Mouse (Mus musculus): ENCODE measurements around the gene Mgst2. TPM values are rescaled to one million over a fixed set of nuclear protein-coding genes. Genes with fewer than 3 reads are reported as not detected.

Mgst2 gene
- polyA plus RNA-seq, 1 experiment = 0.34 TPM

GRCm38 (mm10) chr3:51717909-51718308 lies 57.7 kb downstream of the Mgst2 start:
- Histone ChIP-seq H3K27ac (ENCODE audit: insufficient read depth, low read length) (no peak overlapping the region), H3K27me3 (ENCODE audit: control insufficient read depth, insufficient read depth, low read length) (no peaks in the 10 kb centered on the region), H3K4me3 (replicated peaks; ENCODE audit: insufficient read depth, low read depth, low read length) (no peak overlapping the region), H3K4me1 (ENCODE audit: control insufficient read depth, insufficient read depth, low read length) (peaks cover 10% of the 10 kb centered on the region)
- TF ChIP-seq CTCF (IDR thresholded peaks at IDR 0.05; ENCODE audit: borderline replicate concordance, insufficient read depth, low read depth, low read length) = no peak
- no peak for TF ChIP-seq POLR2A (IDR thresholded peaks at IDR 0.05; ENCODE audit: borderline replicate concordance, insufficient read depth, low read length)
- WGBS = 52% methylated on average over 4 of the region's 4 CpGs
- no peak for DNase-seq

GRCm38 (mm10) chr3:51719373-51719772 lies 59.2 kb downstream of the Mgst2 start:
- no peak for DNase-seq
- no peak overlapping the region for H3K4me3 ChIP-seq (replicated peaks; ENCODE audit: insufficient read depth, low read depth, low read length)
- H3K27ac ChIP-seq (ENCODE audit: insufficient read depth, low read length) = no peak overlapping the region
- WGBS = 80% methylated on average over 3 of the region's 3 CpGs
- H3K4me1 ChIP-seq (ENCODE audit: control insufficient read depth, insufficient read depth, low read length) = peaks cover 10% of the 10 kb centered on the region
- H3K27me3 ChIP-seq (ENCODE audit: control insufficient read depth, insufficient read depth, low read length) = no peaks in the 10 kb centered on the region
- TF ChIP-seq POLR2A (IDR thresholded peaks at IDR 0.05; ENCODE audit: borderline replicate concordance, insufficient read depth, low read length) (no peak), CTCF (IDR thresholded peaks at IDR 0.05; ENCODE audit: borderline replicate concordance, insufficient read depth, low read depth, low read length) (no peak)

DNA sequence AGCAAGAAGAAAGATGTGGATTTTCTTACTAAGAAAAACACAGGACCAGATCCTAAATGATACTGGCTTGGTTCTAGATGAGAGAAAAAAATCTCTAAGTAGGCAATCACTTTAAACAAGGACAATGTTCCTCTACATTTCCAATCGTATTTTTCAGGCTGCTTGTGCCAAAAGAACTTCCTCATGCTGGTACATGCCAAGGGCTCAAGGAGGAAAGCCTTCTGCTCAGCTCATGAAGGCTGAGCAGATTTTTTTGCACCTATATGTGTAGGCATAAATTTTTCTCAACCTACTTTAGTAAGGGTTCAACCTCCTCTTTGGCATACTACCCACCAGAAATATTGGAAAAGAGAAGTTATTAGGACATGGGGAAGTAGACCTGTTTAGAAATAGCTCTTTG lies 59.8 kb downstream of the Mgst2 start:
- H3K27me3 ChIP-seq (ENCODE audit: control insufficient read depth, insufficient read depth, low read length) = no peaks in the 10 kb centered on the region
- no peak overlapping the region for H3K27ac ChIP-seq (ENCODE audit: insufficient read depth, low read length)
- no peak for TF ChIP-seq CTCF (IDR thresholded peaks at IDR 0.05; ENCODE audit: borderline replicate concordance, insufficient read depth, low read depth, low read length)
- H3K4me3 ChIP-seq (replicated peaks; ENCODE audit: insufficient read depth, low read depth, low read length) = no peak overlapping the region
- H3K4me1 ChIP-seq (ENCODE audit: control insufficient read depth, insufficient read depth, low read length) = peaks cover 10% of the 10 kb centered on the region
- no peak for DNase-seq
- WGBS = 11% methylated on average over 1 of the region's 1 CpGs

DNA sequence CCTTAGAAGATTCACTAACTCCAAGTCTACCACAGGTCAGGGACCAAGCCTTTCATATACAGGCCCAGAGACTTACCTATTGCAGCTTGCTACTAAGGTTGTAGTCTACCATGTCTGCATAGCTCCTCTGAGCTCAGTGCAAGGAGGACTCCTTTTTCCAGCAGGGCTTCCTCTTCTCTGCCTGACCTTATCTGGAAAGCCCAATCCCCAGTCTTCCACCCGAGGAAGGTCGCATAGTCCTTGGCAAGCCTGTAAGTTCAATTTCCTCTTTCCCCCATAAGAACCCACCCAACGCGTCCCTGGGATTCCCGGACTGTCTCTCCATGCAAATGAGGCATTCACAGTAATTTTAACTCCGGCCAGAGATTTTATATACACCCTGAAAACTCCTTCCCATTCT lies 66.1 kb downstream of the Mgst2 start:
- WGBS = 94% methylated on average over 6 of the region's 6 CpGs
- no peak overlapping the region for H3K27ac ChIP-seq (ENCODE audit: insufficient read depth, low read length)
- DNase-seq = no peak
- H3K4me1 ChIP-seq (ENCODE audit: control insufficient read depth, insufficient read depth, low read length) = peaks cover 26% of the 10 kb centered on the region
- no peak overlapping the region for H3K4me3 ChIP-seq (replicated peaks; ENCODE audit: insufficient read depth, low read depth, low read length)
- no peaks in the 10 kb centered on the region for H3K27me3 ChIP-seq (ENCODE audit: control insufficient read depth, insufficient read depth, low read length)
- TF ChIP-seq CTCF (IDR thresholded peaks at IDR 0.05; ENCODE audit: borderline replicate concordance, insufficient read depth, low read depth, low read length) (no peak), POLR2A (IDR thresholded peaks at IDR 0.05; ENCODE audit: borderline replicate concordance, insufficient read depth, low read length) (no peak)

DNA sequence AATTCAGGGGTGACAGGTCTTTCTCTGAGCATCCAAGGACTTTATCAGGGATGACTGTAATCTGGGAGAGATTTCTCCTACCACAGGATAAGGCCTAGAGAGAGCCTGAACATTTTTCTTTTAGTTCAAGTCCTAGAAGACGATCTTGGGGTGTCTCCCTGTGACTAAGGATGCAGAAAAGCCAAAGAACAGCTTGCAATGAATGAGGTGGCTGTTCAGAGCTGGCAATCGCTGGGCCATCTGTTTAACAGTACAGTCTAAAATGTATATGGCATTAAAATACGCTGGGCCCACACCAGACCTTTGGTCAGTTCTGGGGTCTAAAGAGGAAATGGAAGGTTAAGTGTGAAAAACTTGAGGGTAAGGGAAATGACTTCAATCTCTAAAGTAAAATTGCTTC lies 67.3 kb downstream of the Mgst2 start:
- Histone ChIP-seq H3K27me3 (ENCODE audit: control insufficient read depth, insufficient read depth, low read length) (no peaks in the 10 kb centered on the region), H3K4me1 (ENCODE audit: control insufficient read depth, insufficient read depth, low read length) (peaks cover 26% of the 10 kb centered on the region), H3K27ac (ENCODE audit: insufficient read depth, low read length) (peak overlapping the region; percentile 92; the same call in 1 of the 2 replicates), H3K4me3 (replicated peaks; ENCODE audit: insufficient read depth, low read depth, low read length) (no peak overlapping the region)
- peak in 1 of 2 experiments; percentile 60 for DNase-seq
- WGBS = 19% methylated on average over 3 of the region's 3 CpGs
- no peak for TF ChIP-seq POLR2A (IDR thresholded peaks at IDR 0.05; ENCODE audit: borderline replicate concordance, insufficient read depth, low read length)
- no peak for TF ChIP-seq CTCF (IDR thresholded peaks at IDR 0.05; ENCODE audit: borderline replicate concordance, insufficient read depth, low read depth, low read length)

DNA sequence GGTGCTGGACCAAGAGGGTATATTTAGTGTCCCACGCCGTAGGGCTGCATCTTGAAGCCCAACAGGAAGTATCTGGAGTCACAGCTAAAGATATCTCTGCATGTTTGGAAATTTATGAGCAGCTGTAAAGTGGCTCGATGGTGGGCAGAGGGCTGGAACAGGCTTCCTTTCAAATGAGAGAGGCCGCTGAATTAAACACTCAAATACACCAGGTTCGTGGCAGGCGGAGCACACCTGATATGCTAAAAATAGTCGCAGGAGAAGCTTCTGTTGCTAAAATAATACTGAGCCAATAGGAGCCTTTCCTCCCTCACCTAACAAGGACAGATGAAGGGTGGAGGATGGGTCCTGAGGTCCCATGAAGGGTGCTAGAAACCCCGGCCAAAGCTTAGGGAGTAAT lies 67.8 kb downstream of the Mgst2 start:
- peaks cover 26% of the 10 kb centered on the region for H3K4me1 ChIP-seq (ENCODE audit: control insufficient read depth, insufficient read depth, low read length)
- no peaks in the 10 kb centered on the region for H3K27me3 ChIP-seq (ENCODE audit: control insufficient read depth, insufficient read depth, low read length)
- peak; percentile 54 to 65 for DNase-seq
- peak overlapping the region; percentile 13 for H3K4me3 ChIP-seq (replicated peaks; ENCODE audit: insufficient read depth, low read depth, low read length)
- peak overlapping the region; percentile 92; the same call in 1 of the 2 replicates for H3K27ac ChIP-seq (ENCODE audit: insufficient read depth, low read length)
- TF ChIP-seq POLR2A (IDR thresholded peaks at IDR 0.05; ENCODE audit: borderline replicate concordance, insufficient read depth, low read length) = no peak
- TF ChIP-seq CTCF (IDR thresholded peaks at IDR 0.05; ENCODE audit: borderline replicate concordance, insufficient read depth, low read depth, low read length) = no peak
- WGBS = 24% methylated on average over 8 of the region's 8 CpGs

DNA sequence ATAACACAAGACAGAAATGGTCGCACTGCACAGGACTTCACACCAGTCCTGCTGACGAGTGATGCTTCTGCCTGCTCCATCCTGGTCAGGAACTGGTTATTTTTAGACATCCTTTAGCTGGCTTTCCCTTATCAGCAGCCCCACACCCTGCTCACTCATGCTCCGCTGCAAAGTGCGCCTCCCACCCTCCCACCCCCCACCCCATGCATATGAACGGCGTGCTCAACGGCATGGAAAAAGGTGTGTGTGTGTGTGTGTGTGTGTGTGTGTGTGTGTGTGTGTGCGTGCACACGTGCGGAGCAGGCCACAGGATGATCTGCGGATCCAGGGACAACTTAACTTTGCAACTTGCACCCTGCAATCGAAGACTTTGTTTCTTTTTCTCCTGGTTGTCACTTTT lies 68.3 kb downstream of the Mgst2 start:
- WGBS = 66% methylated on average over 12 of the region's 12 CpGs
- H3K4me1 ChIP-seq (ENCODE audit: control insufficient read depth, insufficient read depth, low read length) = peaks cover 26% of the 10 kb centered on the region
- DNase-seq = no peak
- H3K27ac ChIP-seq (ENCODE audit: insufficient read depth, low read length) = no peak overlapping the region
- no peak for TF ChIP-seq POLR2A (IDR thresholded peaks at IDR 0.05; ENCODE audit: borderline replicate concordance, insufficient read depth, low read length)
- TF ChIP-seq CTCF (IDR thresholded peaks at IDR 0.05; ENCODE audit: borderline replicate concordance, insufficient read depth, low read depth, low read length) = no peak
- no peaks in the 10 kb centered on the region for H3K27me3 ChIP-seq (ENCODE audit: control insufficient read depth, insufficient read depth, low read length)
- no peak overlapping the region for H3K4me3 ChIP-seq (replicated peaks; ENCODE audit: insufficient read depth, low read depth, low read length)

- no peaks in the 10 kb centered on the region for H3K27me3 ChIP-seq (ENCODE audit: control insufficient read depth, insufficient read depth, low read length)
- DNase-seq = no peak
- H3K4me1 ChIP-seq (ENCODE audit: control insufficient read depth, insufficient read depth, low read length) = peaks cover 26% of the 10 kb centered on the region
- WGBS = 73% methylated on average over 14 of the region's 14 CpGs
- no peak overlapping the region for H3K4me3 ChIP-seq (replicated peaks; ENCODE audit: insufficient read depth, low read depth, low read length)
- TF ChIP-seq CTCF (IDR thresholded peaks at IDR 0.05; ENCODE audit: borderline replicate concordance, insufficient read depth, low read depth, low read length) (no peak), POLR2A (IDR thresholded peaks at IDR 0.05; ENCODE audit: borderline replicate concordance, insufficient read depth, low read length) (no peak)
- no peak overlapping the region for H3K27ac ChIP-seq (ENCODE audit: insufficient read depth, low read length)
Observed at GRCm38 (mm10) chr3:51729109-51729918, 69.2 kb downstream of the Mgst2 start.

Data from cerebellum, adult 2 months (tissue).